In genomic region chr12:78980683-78981091, GRCm38 (mm10) we compare ENCODE assay signal across 10 mouse cellular contexts. TPM values are rescaled to one million over a fixed set of nuclear protein-coding genes. Genes with fewer than 3 reads are reported as not detected.
DNase-seq lines count a peak whose midpoint lies in the region; ATAC-seq lines count a peak whose summit lies in the region.
"Had no signal": no experiment of that assay in that cellular context is flagged by ENCODE, and none has a peak within 500 bp of the region (broad histone marks: within the 10 kb centered on the region; RNA-seq: fewer than 3 reads in every experiment).

No protein-coding gene starts in this region.

- peak; percentile 31 for DNase-seq in cerebellum, adult 11-12 months
- DNase-seq in cerebellum, postnatal 14 days = no peak
- DNase-seq in lung, postnatal 10 days = peak; percentile 48
- peak; percentile 41 for DNase-seq in telencephalon, adult 2 months (ENCODE audit: low read depth, low spot score)
- no peak for DNase-seq in midbrain, embryonic 14.5 days
- no peak for DNase-seq in cerebellum, adult 9-11 months

- no peaks in the 10 kb centered on the region for H3K9me3 ChIP-seq in midbrain, embryonic 14.5 days (ENCODE audit: control insufficient read depth, low read length)
- H3K9me3 ChIP-seq: stomach, embryonic 15.5 days had no signal

- no peak overlapping the region for H3K4me3 ChIP-seq in midbrain, embryonic 14.5 days (replicated peaks; ENCODE audit: low read depth, low read length)
- H3K4me3 ChIP-seq: heart, embryonic 13.5 days; stomach, embryonic 15.5 days had no signal

- H3K27ac ChIP-seq in midbrain, embryonic 14.5 days (replicated peaks; ENCODE audit: low read depth, low read length) = no peak overlapping the region
- H3K27ac ChIP-seq: heart, embryonic 13.5 days; stomach, embryonic 15.5 days had no signal

- 93% methylated on average over 5 of the region's 5 CpGs for WGBS in midbrain, embryonic 14.5 days

- H3K36me3 ChIP-seq in midbrain, embryonic 14.5 days (ENCODE audit: control insufficient read depth, insufficient read depth, low read length) = 0 out of 2 replicates have a peak, but pooled peaks cover 8% of the 10 kb centered on the region
- H3K36me3 ChIP-seq: heart, embryonic 13.5 days; stomach, embryonic 15.5 days had no signal

- no peak overlapping the region for H3K4me2 ChIP-seq in midbrain, embryonic 14.5 days (ENCODE audit: low read length)
- H3K4me2 ChIP-seq: heart, embryonic 13.5 days; stomach, embryonic 15.5 days had no signal

- H3K9ac ChIP-seq in midbrain, embryonic 14.5 days (replicated peaks; ENCODE audit: low read length) = no peak overlapping the region
- H3K9ac ChIP-seq: heart, embryonic 13.5 days; stomach, embryonic 15.5 days had no signal

- no peaks in the 10 kb centered on the region for H3K27me3 ChIP-seq in midbrain, embryonic 14.5 days (ENCODE audit: control insufficient read depth, insufficient read depth, low read length)
- H3K27me3 ChIP-seq: heart, embryonic 13.5 days; stomach, embryonic 15.5 days had no signal

- peaks cover 5% of the 10 kb centered on the region for H3K4me1 ChIP-seq in midbrain, embryonic 14.5 days (ENCODE audit: control insufficient read depth, insufficient read depth, low read length)

- peak; percentile 95 for ATAC-seq in activated CD4-positive, CD25-positive, alpha-beta regulatory T cell, adult 4 months
- peak; percentile 93 to 96 for ATAC-seq in hematopoietic stem cell, adult 5-6 weeks (replicated peaks in 1 of 2; ENCODE audit: insufficient read depth in 1 of 2, low FRiP score in 2 of 2, low TSS enrichment in 1 of 2, low read depth in 1 of 2, poor library complexity in 2 of 2, severe bottlenecking in 2 of 2)
- no peak for ATAC-seq in midbrain, embryonic 14.5 days (ENCODE audit: low FRiP score, low TSS enrichment)

RNA-seq across cellular contexts. Expression of gene Tmem229b, which starts 26.7 kb away (rescaled TPM):
- 10 to 100 TPM; 27.1 to 30.5 TPM for polyA plus RNA-seq in activated CD4-positive, CD25-positive, alpha-beta regulatory T cell, adult 4 months (2017; shearing (Covaris generic))
- 21.8 and 27.7 TPM in 2 replicates for total RNA-seq in hematopoietic stem cell, adult 5-6 weeks (2017)
- polyA plus RNA-seq in midbrain, embryonic 14.5 days (2014; fragmentation: Nextera tagmentation; extraction: Ambion mirVana) = 54.4 and 62.1 TPM in 2 replicates

RNA-seq across cellular contexts. Expression of gene Plekhh1, which starts 48.3 kb away (rescaled TPM):
- under 1 TPM; 0.13 TPM for polyA plus RNA-seq in activated CD4-positive, CD25-positive, alpha-beta regulatory T cell, adult 4 months (2017; shearing (Covaris generic))
- 0.13 and 0.60 TPM in 2 replicates for total RNA-seq in hematopoietic stem cell, adult 5-6 weeks (2017)
- polyA plus RNA-seq in midbrain, embryonic 14.5 days (2014; fragmentation: Nextera tagmentation; extraction: Ambion mirVana) = 1.9 and 3.1 TPM in 2 replicates

Comparison
In these comparisons a context has a peak if more than half of its experiments do, and no peak if none do; other contexts are left out.
1. DNase-seq: peak in cerebellum, adult 11-12 months (single experiment), lung, postnatal 10 days (single experiment) and telencephalon, adult 2 months (single experiment); none in cerebellum, postnatal 14 days (0 of 2), midbrain, embryonic 14.5 days (single experiment) and cerebellum, adult 9-11 months (single experiment).